Comparison of ENCODE assay signal across 10 mouse cellular contexts in genomic region chr17:83218722-83219121, GRCm38 (mm10). TPM values are rescaled to one million over a fixed set of nuclear protein-coding genes. Genes with fewer than 3 reads are reported as not detected.
A peak's percentile ranks its signal among the peaks of the same experiment; 100 is the strongest.
DNase-seq lines count a peak whose midpoint lies in the region; ATAC-seq and TF ChIP-seq lines count a peak whose summit lies in the region.
"Had no signal": no experiment of that assay in that cellular context is flagged by ENCODE, and none has a peak within 500 bp of the region (broad histone marks: within the 10 kb centered on the region; RNA-seq: fewer than 3 reads in every experiment).

No protein-coding gene starts in this region.

- H3K36me3 ChIP-seq in kidney, embryonic 14.5 days (ENCODE audit: control insufficient read depth, insufficient read depth, low read length), result peaks cover 36% of the 10 kb centered on the region
- no peaks in the 10 kb centered on the region for H3K36me3 ChIP-seq in forebrain, embryonic 11.5 days (ENCODE audit: control insufficient read depth, insufficient read depth, low read length)
- peaks cover 10% of the 10 kb centered on the region; the same call in 1 of the 2 replicates for H3K36me3 ChIP-seq in hindbrain, postnatal 0 days (ENCODE audit: insufficient read depth, low read length)
- H3K36me3 ChIP-seq in midbrain, embryonic 16.5 days (ENCODE audit: control insufficient read depth, insufficient read depth, low read length), result no peaks in the 10 kb centered on the region

- DNase-seq in kidney, adult 11 months, result no peak
- DNase-seq in forebrain, embryonic 11.5 days (ENCODE audit: low spot score), result no peak
- DNase-seq in hindbrain, postnatal 0 days (ENCODE audit: low spot score), result no peak
- no peak for DNase-seq in left cerebral cortex, adult 9 months (ENCODE audit: low spot score in 2 of 2)
- no peak for DNase-seq in ovary, postnatal 10 days (ENCODE audit: low spot score)
- no peak for DNase-seq in urinary bladder, adult 2 months (ENCODE audit: low spot score)
- DNase-seq: gastrocnemius, postnatal 36 days had no signal

- H3K4me3 ChIP-seq in kidney, embryonic 14.5 days (ENCODE audit: low read length), result peak overlapping the region; percentile 75
- no peak overlapping the region for H3K4me3 ChIP-seq in forebrain, embryonic 11.5 days (ENCODE audit: low read depth, low read length)
- H3K4me3 ChIP-seq in hindbrain, postnatal 0 days (ENCODE audit: low read length), result no peak overlapping the region
- no peak overlapping the region for H3K4me3 ChIP-seq in midbrain, embryonic 16.5 days (ENCODE audit: low read depth, low read length)

- H3K27ac ChIP-seq in kidney, embryonic 14.5 days (ENCODE audit: low read depth, low read length), result peak overlapping the region; percentile 78; the same call in 1 of the 2 replicates
- H3K27ac ChIP-seq in forebrain, embryonic 11.5 days (ENCODE audit: low read depth, low read length), result no peak overlapping the region
- no peak overlapping the region for H3K27ac ChIP-seq in hindbrain, postnatal 0 days
- no peak overlapping the region for H3K27ac ChIP-seq in midbrain, embryonic 16.5 days (ENCODE audit: low read length)

- TF ChIP-seq CTCF in hindbrain, postnatal 0 days (IDR thresholded peaks at IDR 0.05; ENCODE audit: low read depth), result no peak

- H3K4me2 ChIP-seq in kidney, embryonic 14.5 days (replicated peaks; ENCODE audit: low read depth, low read length), result peak overlapping the region; percentile 94
- H3K4me2 ChIP-seq in forebrain, embryonic 11.5 days (ENCODE audit: low read depth, low read length, severe bottlenecking), result peak overlapping the region; percentile 11; the same call in 1 of the 2 replicates
- peak overlapping the region; percentile 28 for H3K4me2 ChIP-seq in hindbrain, postnatal 0 days (ENCODE audit: low read depth, low read length)
- H3K4me2 ChIP-seq in midbrain, embryonic 16.5 days (ENCODE audit: low read length), result peak overlapping the region; percentile 9; the same call in 1 of the 2 replicates

- no peak for ATAC-seq in kidney, embryonic 14.5 days (ENCODE audit: low FRiP score, low TSS enrichment)
- no peak for ATAC-seq in forebrain, embryonic 11.5 days (replicated peaks; ENCODE audit: low FRiP score)
- no peak for ATAC-seq in hindbrain, postnatal 0 days
- no peak for ATAC-seq in midbrain, embryonic 16.5 days

- H3K9me3 ChIP-seq in kidney, embryonic 14.5 days (ENCODE audit: control insufficient read depth, low read length), result no peaks in the 10 kb centered on the region
- no peaks in the 10 kb centered on the region for H3K9me3 ChIP-seq in forebrain, embryonic 11.5 days (ENCODE audit: control insufficient read depth, low read length)
- no peaks in the 10 kb centered on the region for H3K9me3 ChIP-seq in hindbrain, postnatal 0 days (ENCODE audit: low read length)
- no peaks in the 10 kb centered on the region for H3K9me3 ChIP-seq in midbrain, embryonic 16.5 days (replicated peaks; ENCODE audit: control insufficient read depth, low read length, poor library complexity, severe bottlenecking)

- peaks cover 71% of the 10 kb centered on the region for H3K4me1 ChIP-seq in kidney, embryonic 14.5 days (ENCODE audit: control insufficient read depth, insufficient read depth, low read length)
- H3K4me1 ChIP-seq in forebrain, embryonic 11.5 days (replicated peaks; ENCODE audit: control insufficient read depth, insufficient read depth, low read length), result peaks cover 16% of the 10 kb centered on the region
- H3K4me1 ChIP-seq in hindbrain, postnatal 0 days (ENCODE audit: insufficient read depth, low read length), result peaks cover 19% of the 10 kb centered on the region
- H3K4me1 ChIP-seq in midbrain, embryonic 16.5 days (ENCODE audit: control insufficient read depth, insufficient read depth, low read length), result peaks cover 25% of the 10 kb centered on the region

- H3K9ac ChIP-seq in kidney, embryonic 14.5 days (ENCODE audit: low read depth, low read length), result peak overlapping the region; percentile 99
- H3K9ac ChIP-seq in forebrain, embryonic 11.5 days (ENCODE audit: low read length), result no peak overlapping the region
- no peak overlapping the region for H3K9ac ChIP-seq in hindbrain, postnatal 0 days (replicated peaks; ENCODE audit: low read length)
- peak overlapping the region; percentile 30; the same call in 1 of the 2 replicates for H3K9ac ChIP-seq in midbrain, embryonic 16.5 days (ENCODE audit: low read depth, low read length)

- H3K27me3 ChIP-seq in kidney, embryonic 14.5 days (ENCODE audit: control insufficient read depth, insufficient read depth, low read length), result no peaks in the 10 kb centered on the region
- H3K27me3 ChIP-seq in forebrain, embryonic 11.5 days (ENCODE audit: control insufficient read depth, insufficient read depth, low read length), result no peaks in the 10 kb centered on the region
- no peaks in the 10 kb centered on the region for H3K27me3 ChIP-seq in hindbrain, postnatal 0 days (ENCODE audit: insufficient read depth, low read length)
- peaks cover 42% of the 10 kb centered on the region for H3K27me3 ChIP-seq in midbrain, embryonic 16.5 days (ENCODE audit: control insufficient read depth, insufficient read depth, low read depth, low read length)

- WGBS in kidney, embryonic 14.5 days, result 51% methylated on average over 6 of the region's 6 CpGs
- WGBS in forebrain, embryonic 11.5 days, result 58% methylated on average over 6 of the region's 6 CpGs
- WGBS in hindbrain, postnatal 0 days, result 67% methylated on average over 6 of the region's 6 CpGs
- WGBS in midbrain, embryonic 16.5 days, result 71% methylated on average over 6 of the region's 6 CpGs

RNA-seq across cellular contexts. Expression of gene Pkdcc, which starts 3.6 kb away (rescaled TPM):
- polyA plus RNA-seq in kidney, embryonic 14.5 days (2014; fragmentation: Nextera tagmentation; extraction: Ambion mirVana), result 48.7 and 82.9 TPM in 2 replicates
- polyA plus RNA-seq in forebrain, embryonic 11.5 days (2014; fragmentation: Nextera tagmentation; extraction: Ambion mirVana), result 9.4 and 10.0 TPM in 2 replicates
- total RNA-seq in hindbrain, postnatal 0 days (2014; rRNA removed), result 61.0 and 65.5 TPM in 2 replicates
- polyA plus RNA-seq in hindbrain, postnatal 0 days (2015; fragmentation: Nextera tagmentation; extraction: Ambion mirVana), result 3.3 and 3.8 TPM in 2 replicates
- polyA plus RNA-seq in midbrain, embryonic 16.5 days (2015; fragmentation: Nextera tagmentation; extraction: Ambion mirVana), result 3.9 and 4.3 TPM in 2 replicates
- polyA plus RNA-seq in urinary bladder, adult 2 months (2012; rRNA removed), result 65.2 and 69.9 TPM in 2 replicates
- total RNA-seq: common myeloid progenitor, adult 5-6 weeks had no signal

Comparison
In these comparisons a context has a peak if more than half of its experiments do, and no peak if none do; other contexts are left out.
1. H3K4me2 ChIP-seq: peak in every context shown above with its lines; median percentile 94 in kidney, embryonic 14.5 days; 28 in hindbrain, postnatal 0 days; 11 in forebrain, embryonic 11.5 days; 9 in midbrain, embryonic 16.5 days.
2. H3K9ac ChIP-seq: peak in kidney, embryonic 14.5 days (single experiment) and midbrain, embryonic 16.5 days (single experiment); none in forebrain, embryonic 11.5 days (single experiment) and hindbrain, postnatal 0 days (single experiment).